Mouse (Mus musculus) spleen, adult 2 months (tissue): Measurements from ENCODE around the gene Fam129b.

Experiments
- CTCF ChIP-seq: fragments of 200-500 bp; IDR thresholded peaks from 2 replicates; pipeline ENCODE4 v1.5.1; 2011; ENCODE audit warnings: mild to moderate bottlenecking, inconsistent platforms; ENCODE audit not compliant: insufficient read depth, insufficient read length, insufficient replicate concordance; ENCODE audit errors: extremely low read depth
- POLR2A ChIP-seq: fragments of 200-500 bp; IDR thresholded peaks from 2 replicates; pipeline ENCODE4 v1.6.1; 2011; ENCODE audit warnings: low read depth, low read length, inconsistent platforms

DNA sequence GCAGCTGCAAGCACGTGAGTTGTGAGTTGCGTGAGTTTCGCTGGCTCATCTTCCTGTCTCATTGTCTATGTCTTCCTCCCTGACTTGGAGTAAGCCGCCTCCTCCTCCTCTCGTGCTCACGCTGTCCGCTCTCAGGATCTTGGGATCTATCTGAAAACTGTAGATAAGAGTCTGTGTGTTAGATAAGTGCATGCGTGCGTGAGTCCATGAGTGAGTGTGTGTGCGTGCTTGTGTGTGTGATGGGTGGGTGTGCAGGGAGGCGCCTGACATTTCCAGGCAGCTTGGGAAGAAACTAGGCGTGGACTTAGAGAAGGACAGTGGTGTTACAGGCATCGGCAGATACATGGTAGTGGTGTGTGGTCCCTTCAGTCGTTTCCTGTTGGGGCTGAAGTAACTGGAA lies 16.6 kb downstream of the Fam129b start:
- no peak for TF ChIP-seq CTCF
- no peak for TF ChIP-seq POLR2A
